Mouse (Mus musculus) embryonic fibroblast, embryonic 13.5 days (primary cell): ENCODE results near the gene Frmd8. TPM values are rescaled to one million over a fixed set of nuclear protein-coding genes. Genes with fewer than 3 reads are reported as not detected.

Experiments
- H3K27ac ChIP-seq: 2 replicates; pipeline ENCODE4 v1.5.1; 2012; ENCODE audit warnings: low read length, control low read depth, inconsistent platforms; ENCODE audit not compliant: insufficient read depth
- H3K4me1 ChIP-seq: 2 replicates; pipeline ENCODE4 v1.6.1; 2011; ENCODE audit warnings: low read length; ENCODE audit not compliant: control insufficient read depth, insufficient read depth
- H3K4me3 ChIP-seq: 2 replicates; pipeline ENCODE4 v1.5.1; 2011; ENCODE audit warnings: mild to moderate bottlenecking, control low read depth, low read length; ENCODE audit not compliant: insufficient read depth
- CTCF ChIP-seq: IDR thresholded peaks from 2 replicates; pipeline ENCODE4 v1.5.1; 2011; ENCODE audit warnings: mild to moderate bottlenecking, control low read depth, low read length, moderate library complexity, borderline replicate concordance; ENCODE audit not compliant: insufficient read depth
- POLR2A ChIP-seq: IDR thresholded peaks from 2 replicates; pipeline ENCODE4 v1.6.1; 2011; ENCODE audit warnings: low read depth, mild to moderate bottlenecking, control low read depth, low read length, moderate library complexity
- polyA plus RNA-seq: library from polyadenylated mRNA; stranded (reverse); fragments of >200 nt; gene quantifications from 2 replicates; pipeline ENCODE4 v1.2.4, GENCODE M21; 2011; ENCODE audit warnings: low read depth; ENCODE audit not compliant: missing spikeins, insufficient read length

Gene Frmd8
- polyA plus RNA-seq = 24.9 and 35.7 TPM in 2 replicates

- H3K4me1 ChIP-seq = peaks cover 12% of the 10 kb centered on the region
- peak; percentile 69 for TF ChIP-seq POLR2A
- TF ChIP-seq CTCF = no peak
- peak within 1 kb of the TSS; percentile 39 for H3K27ac ChIP-seq
- H3K4me3 ChIP-seq = peak within 1 kb of the TSS; percentile 90
These were observed at the start of gene Frmd8 for GRCm38 (mm10) chr19:5874969-5875480. Frmd8 (minus strand) TSS chr19:5875274.

GRCm38 (mm10) chr19:5924713-5925093 is 49.6 kb upstream of the Frmd8 start, which contains the start of gene Cdc42ep2:
Cdc42ep2 (minus strand) TSS chr19:5924816.
- peaks cover 17% of the 10 kb centered on the region for H3K4me1 ChIP-seq
- H3K4me3 ChIP-seq = peak within 1 kb of the TSS; percentile 72
- peak within 1 kb of the TSS; percentile 80 for H3K27ac ChIP-seq
- TF ChIP-seq CTCF (no peak), POLR2A (peak; percentile 92)

- Histone ChIP-seq H3K27ac (peak overlapping the region; percentile 49), H3K4me1 (peaks cover 17% of the 10 kb centered on the region)
- TF ChIP-seq CTCF (peak; percentile 77; the same call in 1 of the 2 replicates), POLR2A (no peak)
These were observed 49.1 kb upstream of the Frmd8 start for GRCm38 (mm10) chr19:5923990-5924712.

GRCm38 (mm10) chr19:5922963-5923362 is 47.9 kb upstream of the Frmd8 start:
- no peak overlapping the region for H3K27ac ChIP-seq
- peaks cover 12% of the 10 kb centered on the region for H3K4me1 ChIP-seq
- TF ChIP-seq POLR2A (no peak), CTCF (no peak)
- H3K4me3 ChIP-seq = no peak overlapping the region

More at GRCm38 (mm10) chr19:5923990-5924712, 49.1 kb upstream of the Frmd8 start:
- H3K4me3 ChIP-seq = peak overlapping the region; percentile 72

GRCm38 (mm10) chr19:5922119-5922942 is 47.3 kb upstream of the Frmd8 start:
- peaks cover 12% of the 10 kb centered on the region for H3K4me1 ChIP-seq
- no peak overlapping the region for H3K4me3 ChIP-seq
- no peak overlapping the region for H3K27ac ChIP-seq
- TF ChIP-seq CTCF (no peak), POLR2A (no peak)

- peaks cover 12% of the 10 kb centered on the region for H3K4me1 ChIP-seq
- TF ChIP-seq CTCF (no peak), POLR2A (no peak)
- no peak overlapping the region for H3K27ac ChIP-seq
- H3K4me3 ChIP-seq = no peak overlapping the region
These were observed 46.6 kb upstream of the Frmd8 start for GRCm38 (mm10) chr19:5921715-5922114.

- Histone ChIP-seq H3K4me3 (peak within 1 kb of the TSS; percentile 88), H3K4me1 (peaks cover 4% of the 10 kb centered on the region), H3K27ac (peak within 1 kb of the TSS; percentile 70)
- TF ChIP-seq POLR2A (no peak; the same call in 1 of the 2 replicates), CTCF (no peak)
These were observed 38.1 kb upstream of the Frmd8 start, which contains the start of gene Dpf2 for GRCm38 (mm10) chr19:5913007-5913719. Dpf2 (minus strand) TSS chr19:5913010.

GRCm38 (mm10) chr19:5912103-5913006 is 37.3 kb upstream of the Frmd8 start:
- Histone ChIP-seq H3K4me3 (peak overlapping the region; percentile 88), H3K4me1 (peaks cover 4% of the 10 kb centered on the region), H3K27ac (peak overlapping the region; percentile 70)
- no peak for TF ChIP-seq CTCF
- peak; percentile 96 for TF ChIP-seq POLR2A
